Mouse (Mus musculus) gastrocnemius, adult 18-20 months (tissue): ENCODE data around the gene Hist1h3d. TPM values are rescaled to one million over a fixed set of nuclear protein-coding genes. Genes with fewer than 3 reads are reported as not detected.
"Not testable (repeated sequence)": the region's sequence is repeated elsewhere in the genome, so short reads cannot be mapped to it uniquely, and the experiment has no call there.

Experiments
- DNase-seq: peaks from one replicate; pipeline ENCODE4 v3.0.0; 2021; ENCODE audit warnings: low spot score
- total RNA-seq, 2 experiments: library from RNA; stranded (reverse); gene quantifications; 2 replicates each; pipeline ENCODE4 v1.2.3; 2021

Hist1h3d gene
- total RNA-seq, 2 experiments from 2014 or later = 3.2 to 3.7 TPM

DNA sequence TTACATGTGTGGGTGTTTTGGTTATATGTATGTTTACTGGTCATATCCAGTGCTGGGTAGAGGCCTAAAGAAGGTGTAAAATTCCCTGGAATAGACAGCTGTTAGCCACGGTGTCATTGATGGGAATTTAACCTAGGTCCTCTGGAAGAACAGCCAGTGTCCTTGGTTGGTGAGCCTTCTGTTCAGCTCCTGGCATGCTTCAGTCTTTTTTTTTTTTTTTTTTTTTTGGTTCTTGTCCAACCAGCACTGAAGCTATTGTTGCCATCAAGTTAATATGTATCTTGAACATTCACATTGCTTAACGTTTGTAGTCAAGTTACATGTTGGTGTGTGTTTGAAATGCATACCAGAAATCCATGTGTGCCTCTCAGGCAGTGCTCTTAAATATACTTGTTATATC is 11.1 kb upstream of the Hist1h3d start:
- DNase-seq = no peak

DNA sequence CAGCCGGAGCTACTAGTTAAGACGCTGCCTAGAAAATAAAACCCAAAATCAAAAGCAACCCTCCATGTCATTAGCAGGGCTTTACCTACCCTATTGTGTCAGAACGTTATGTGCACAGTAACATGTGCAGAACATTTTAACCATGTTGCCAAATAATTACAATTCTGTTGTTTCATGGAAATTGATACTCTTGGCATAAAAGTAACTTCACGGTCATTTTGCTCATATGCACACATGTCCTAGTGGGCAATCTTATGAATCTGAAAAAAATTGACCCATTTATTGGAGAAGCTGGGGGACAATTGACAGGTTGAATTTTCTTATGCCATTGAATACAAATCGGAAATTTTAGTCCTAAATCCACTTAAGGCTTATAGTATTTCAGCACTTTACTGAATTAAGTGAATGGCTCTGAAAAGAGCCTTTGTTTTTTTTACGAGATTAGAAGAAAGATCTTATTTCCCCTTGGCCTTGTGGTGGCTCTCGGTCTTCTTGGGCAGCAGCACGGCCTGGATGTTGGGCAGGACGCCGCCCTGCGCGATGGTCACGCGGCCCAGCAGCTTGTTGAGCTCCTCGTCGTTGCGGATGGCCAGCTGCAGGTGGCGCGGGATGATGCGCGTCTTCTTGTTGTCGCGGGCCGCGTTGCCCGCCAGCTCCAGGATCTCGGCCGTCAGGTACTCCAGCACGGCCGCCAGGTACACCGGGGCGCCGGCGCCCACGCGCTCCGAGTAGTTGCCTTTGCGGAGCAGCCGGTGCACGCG is 5.1 kb upstream of the Hist1h3d start:
- not testable (repeated sequence) for DNase-seq

DNA sequence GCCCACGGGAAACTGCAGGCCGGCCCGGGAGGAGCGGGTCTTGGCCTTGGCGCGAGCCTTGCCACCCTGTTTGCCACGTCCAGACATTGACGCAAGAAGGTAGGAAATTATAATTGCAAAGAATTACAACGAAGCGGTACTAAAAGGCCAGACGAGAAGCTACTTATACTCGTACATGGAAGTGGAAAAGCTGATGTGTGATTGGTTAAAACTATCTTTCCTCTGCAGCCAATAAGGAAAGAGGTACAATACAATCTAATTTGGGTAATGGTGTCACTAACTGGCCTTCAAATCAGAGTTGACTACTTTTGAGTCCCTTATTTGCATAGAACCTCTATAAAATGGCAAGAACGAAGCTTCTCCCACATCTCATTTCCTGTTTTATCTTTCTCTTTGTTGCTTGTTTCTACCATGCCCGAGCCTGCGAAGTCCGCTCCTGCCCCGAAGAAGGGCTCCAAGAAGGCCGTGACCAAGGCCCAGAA is 4.5 kb upstream of the Hist1h3d start, which contains the start of the genes Hist1h2ae and Hist1h2bg:
Hist1h2ae (minus strand) TSS at position 199 of the 482 bp plus-strand sequence.
Hist1h2bg (plus strand) TSS at position 375 of the 482 bp plus-strand sequence.
- DNase-seq = peak; percentile 52

DNA sequence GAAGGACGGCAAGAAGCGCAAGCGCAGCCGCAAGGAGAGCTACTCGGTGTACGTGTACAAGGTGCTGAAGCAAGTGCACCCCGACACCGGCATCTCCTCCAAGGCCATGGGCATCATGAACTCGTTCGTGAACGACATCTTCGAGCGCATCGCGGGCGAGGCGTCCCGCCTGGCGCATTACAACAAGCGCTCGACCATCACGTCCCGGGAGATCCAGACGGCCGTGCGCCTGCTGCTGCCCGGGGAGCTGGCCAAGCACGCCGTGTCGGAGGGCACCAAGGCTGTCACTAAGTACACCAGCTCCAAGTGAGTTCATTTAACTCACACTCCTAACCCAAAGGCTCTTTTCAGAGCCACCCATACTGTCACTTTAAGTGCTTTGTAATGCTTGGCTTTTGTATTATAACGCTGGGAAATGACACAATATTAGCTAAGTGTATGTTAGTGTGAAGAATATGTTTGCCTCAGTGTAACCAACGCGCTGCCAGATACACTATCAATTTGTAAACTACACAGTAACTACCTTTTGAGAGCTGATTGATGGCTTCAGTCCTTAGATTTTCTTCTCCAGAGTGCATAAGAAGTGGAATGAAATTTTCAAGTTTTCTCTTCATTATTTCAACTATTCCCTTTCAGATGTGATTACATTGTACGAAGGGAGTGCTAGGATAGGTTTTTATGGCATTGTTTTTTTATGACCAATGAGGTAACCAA is 3.9 kb upstream of the Hist1h3d start:
- DNase-seq = not testable (repeated sequence)

DNA sequence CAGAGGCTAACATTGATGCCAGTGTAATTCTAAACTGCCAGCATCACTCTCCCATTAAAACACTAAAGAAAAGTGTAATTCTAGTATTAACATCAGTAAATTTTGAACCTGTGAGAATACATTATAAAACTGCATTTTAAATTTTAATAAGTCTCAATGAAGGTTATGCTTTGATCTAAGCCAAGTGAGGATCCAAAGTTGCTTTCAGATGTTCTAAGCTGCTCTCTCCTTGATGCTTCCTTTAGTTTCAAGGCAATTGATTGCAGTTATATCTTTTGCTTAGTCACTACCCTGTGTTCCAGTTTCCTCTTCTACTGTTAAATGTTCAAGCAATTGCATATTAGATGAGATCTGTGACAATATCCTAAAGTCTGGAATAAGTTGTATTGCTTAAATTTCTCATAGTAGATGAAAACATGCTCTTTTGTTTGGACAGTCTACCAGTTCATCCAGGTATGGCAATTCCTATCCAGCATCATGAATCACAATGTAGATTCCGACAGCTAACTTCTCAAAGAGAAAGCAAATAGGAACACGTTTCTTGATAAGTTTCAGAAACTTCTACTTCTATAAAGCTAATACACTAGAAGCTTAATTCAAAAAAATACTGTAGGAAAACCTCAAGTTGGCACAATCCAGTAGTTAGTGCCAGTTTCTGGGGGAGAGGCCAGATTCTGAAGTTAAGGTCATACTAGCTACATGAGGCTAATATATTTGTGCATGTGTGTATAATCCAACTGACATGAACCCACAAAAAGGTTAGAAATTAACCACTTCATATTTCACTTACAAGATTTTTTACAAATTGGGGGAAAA is 3.1 kb upstream of the Hist1h3d start:
- DNase-seq = no peak

DNA sequence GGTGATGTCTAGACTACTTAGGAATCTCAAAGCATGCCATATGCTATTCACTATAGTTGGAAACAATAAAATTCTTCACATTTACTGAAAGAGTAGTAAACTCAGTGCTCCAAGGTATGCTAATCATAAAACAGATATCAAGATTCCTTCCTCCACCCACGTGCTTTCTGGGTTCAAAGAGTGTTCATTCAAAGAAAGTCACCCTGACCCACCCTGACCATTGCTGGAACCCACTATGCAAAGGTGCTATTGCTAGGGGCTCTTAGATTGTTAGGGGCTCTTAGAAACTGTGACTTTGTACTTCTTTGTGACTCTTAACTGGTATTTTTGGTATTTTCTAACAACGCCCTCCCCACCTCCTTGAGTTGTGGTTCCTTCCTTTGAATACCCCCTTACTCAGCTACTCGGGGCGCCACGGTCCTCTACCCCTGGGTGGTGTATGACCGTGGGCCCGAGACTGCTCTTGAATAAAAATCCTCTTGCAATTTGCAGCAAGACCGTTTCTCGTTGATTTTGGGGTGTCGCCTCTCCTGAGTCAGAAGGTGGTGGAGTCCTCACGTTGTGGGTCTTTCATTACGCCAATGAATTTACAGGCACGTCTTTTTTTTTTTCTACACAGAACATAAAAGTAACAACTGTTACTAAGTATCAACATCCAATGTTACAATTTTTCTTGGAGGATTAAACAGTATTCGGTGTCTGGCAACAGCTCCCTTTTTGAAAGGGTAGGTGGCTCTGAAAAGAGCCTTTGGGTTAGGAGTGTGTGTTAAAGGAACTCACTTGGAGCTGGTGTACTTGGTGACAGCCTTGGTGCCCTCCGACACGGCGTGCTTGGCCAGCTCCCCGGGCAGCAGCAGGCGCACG is 2.3 kb upstream of the Hist1h3d start:
- not testable (repeated sequence) for DNase-seq

DNA sequence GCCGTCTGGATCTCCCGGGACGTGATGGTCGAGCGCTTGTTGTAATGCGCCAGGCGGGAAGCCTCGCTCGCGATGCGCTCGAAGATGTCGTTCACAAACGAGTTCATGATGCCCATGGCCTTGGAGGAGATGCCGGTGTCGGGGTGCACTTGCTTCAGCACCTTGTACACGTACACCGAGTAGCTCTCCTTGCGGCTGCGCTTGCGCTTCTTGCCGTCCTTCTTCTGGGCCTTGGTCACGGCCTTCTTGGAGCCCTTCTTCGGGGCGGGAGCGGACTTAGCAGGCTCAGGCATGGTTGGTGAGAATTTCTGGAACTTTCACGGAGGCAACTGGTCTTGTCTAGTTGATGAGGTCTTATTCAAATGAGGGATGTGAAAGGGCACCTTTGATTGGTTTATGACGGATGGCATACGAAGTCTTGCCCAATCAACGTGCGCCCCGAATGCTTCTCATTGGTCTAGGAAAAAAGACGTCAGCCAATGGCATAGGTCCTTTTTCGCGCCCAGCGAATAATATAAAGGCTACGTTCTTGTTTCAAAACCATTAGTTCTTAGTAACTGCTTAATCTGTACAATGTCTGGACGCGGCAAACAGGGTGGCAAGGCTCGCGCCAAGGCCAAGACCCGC is 1.6 kb upstream of the Hist1h3d start, which contains the start of the genes Hist1h2bf and Hist1h2ad:
Hist1h2bf (minus strand) TSS at position 299 of the 627 bp plus-strand sequence.
Hist1h2ad (plus strand) TSS at position 484 of the 627 bp plus-strand sequence.
- peak; percentile 64 for DNase-seq

DNA sequence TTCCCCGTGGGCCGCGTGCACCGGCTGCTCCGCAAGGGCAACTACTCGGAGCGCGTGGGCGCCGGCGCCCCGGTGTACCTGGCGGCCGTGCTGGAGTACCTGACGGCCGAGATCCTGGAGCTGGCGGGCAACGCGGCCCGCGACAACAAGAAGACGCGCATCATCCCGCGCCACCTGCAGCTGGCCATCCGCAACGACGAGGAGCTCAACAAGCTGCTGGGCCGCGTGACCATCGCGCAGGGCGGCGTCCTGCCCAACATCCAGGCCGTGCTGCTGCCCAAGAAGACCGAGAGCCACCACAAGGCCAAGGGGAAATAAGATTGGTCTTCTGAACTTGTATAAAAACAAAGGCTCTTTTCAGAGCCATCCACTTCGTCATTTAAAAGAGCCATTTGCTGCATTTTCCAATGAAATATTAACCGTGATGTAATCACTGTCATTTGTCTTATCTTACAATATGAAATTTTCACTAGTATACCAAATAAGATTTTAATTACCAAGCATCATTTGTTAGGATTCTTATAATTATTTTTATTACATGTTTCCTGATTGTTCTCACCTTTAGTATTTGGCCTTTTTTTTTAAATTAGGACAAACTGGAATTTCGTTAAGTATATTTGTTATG is 905 bp upstream of the Hist1h3d start:
- DNase-seq = not testable (repeated sequence)

DNA sequence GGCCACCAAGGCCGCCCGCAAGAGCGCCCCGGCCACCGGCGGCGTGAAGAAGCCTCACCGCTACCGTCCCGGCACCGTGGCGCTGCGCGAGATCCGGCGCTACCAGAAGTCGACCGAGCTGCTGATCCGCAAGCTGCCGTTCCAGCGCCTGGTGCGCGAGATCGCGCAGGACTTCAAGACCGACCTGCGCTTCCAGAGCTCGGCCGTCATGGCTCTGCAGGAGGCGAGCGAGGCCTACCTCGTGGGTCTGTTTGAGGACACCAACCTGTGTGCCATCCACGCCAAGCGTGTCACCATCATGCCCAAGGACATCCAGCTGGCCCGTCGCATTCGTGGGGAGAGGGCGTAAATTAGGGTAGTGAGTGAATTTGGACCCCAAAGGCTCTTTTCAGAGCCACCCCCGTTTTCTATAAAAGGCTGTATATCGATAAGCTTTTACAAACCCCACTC is 326 bp downstream of the Hist1h3d start:
- not testable (repeated sequence) for DNase-seq

DNA sequence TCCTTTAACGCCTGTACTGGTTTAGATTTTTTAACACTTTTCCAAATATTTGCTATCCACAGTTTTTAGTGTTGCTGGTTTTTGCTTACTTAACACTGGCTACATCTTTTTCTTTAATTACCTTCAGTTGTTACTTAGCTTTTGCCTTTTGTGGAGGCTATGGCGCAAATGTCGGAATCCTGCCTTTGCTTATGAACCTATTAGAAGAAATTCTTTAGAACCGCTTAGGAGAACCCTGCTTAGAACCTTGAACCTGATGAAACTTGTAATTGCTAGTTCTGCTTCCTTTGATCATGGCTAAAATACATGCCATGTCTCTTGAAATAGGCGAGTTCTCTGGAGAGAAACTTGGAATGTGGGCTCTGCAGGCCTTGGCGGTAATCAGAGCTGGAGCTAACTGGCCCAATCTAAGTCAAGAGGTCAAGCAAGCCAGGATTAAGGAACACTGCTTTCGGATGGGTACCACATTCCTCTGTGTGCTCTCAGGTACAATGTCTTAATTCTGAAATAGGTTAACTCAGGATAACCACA is 853 bp downstream of the Hist1h3d start:
- no peak for DNase-seq

DNA sequence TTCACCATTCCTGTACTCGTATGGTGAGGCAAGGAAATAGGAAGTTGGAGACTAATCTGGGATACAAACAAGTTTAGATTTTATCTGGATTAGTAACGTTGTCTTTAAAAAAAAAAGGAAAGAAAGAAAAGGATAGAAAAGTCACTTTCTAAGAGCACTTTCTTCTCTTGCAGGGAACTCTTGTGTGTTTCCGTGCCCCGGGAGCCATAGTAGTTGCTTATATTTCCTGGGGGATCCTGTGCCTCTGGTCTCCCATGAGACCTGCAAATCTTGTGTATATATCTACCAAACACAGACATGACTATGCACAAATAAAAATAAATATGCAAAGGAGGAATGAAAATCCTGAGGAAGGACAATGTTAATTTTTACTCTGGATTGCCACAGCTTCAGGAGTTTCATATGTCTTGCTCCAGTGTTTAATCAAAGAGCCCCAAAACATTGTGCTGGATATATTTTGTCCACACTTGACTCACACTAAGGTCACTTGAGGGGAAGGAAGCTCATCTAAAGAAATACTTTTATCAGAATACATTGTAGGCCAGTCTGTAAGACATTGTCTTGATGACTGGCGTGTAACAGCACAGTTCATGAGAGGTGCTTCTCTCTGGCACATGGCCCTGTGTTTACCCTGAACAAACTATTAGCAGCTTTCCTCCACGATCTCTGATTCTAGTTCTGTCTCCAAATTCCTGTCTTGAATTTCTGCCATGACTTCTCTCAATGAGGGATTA is 1.5 kb downstream of the Hist1h3d start:
- no peak for DNase-seq

DNA sequence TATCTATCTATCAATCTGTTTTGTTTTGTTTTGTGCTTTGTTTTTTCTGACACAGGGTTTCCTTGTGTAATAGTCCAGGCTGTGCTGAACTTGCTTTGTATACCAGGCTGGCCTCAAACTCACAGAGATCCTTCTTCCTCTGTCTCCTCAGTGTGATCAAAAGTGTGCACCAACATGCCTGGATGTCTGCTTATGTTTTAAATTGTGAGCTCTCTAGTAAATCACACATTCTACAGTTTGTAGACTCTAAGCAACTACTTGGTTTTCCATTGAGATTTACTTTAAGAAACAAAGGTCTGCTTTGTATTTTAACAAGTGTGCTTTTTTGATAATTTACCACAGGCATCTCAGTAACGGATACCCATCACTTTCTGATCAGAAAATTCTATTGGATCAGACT is 2.3 kb downstream of the Hist1h3d start:
- DNase-seq = no peak

DNA sequence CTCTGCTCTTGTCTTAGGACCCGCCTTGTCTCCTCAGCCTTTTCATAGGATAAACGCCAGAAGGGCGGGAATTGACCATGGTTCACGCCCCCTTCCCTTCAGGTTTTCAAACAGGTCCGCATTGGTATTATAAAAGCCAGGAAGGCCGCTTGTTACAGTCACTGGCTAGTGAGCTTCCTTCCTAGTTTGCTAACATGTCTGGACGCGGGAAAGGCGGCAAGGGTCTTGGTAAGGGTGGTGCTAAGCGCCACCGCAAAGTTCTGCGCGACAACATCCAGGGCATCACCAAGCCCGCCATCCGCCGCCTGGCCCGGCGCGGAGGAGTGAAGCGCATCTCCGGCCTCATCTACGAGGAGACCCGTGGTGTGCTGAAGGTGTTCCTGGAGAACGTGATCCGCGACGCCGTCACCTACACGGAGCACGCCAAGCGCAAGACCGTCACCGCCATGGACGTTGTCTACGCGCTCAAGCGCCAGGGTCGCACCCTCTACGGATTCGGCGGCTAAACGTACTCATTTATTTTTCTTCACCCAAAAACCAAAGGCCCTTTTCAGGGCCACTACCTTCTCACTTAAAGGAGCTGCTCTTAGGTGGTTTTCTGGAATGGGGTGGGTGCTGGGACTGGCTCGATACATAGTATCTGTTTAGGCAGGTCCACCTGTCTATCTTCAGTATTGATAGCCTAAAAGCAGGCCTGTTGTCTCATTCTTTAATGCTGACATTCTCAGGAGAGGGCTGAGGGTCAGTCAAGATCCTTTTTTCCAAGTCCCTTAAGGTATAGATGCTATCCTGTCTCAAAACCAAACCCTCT is 6.0 kb downstream of the Hist1h3d start, which contains the start of gene Hist1h4d:
Hist1h4d (plus strand) TSS at position 191 of the 811 bp plus-strand sequence.
- peak; percentile 98 for DNase-seq

DNA sequence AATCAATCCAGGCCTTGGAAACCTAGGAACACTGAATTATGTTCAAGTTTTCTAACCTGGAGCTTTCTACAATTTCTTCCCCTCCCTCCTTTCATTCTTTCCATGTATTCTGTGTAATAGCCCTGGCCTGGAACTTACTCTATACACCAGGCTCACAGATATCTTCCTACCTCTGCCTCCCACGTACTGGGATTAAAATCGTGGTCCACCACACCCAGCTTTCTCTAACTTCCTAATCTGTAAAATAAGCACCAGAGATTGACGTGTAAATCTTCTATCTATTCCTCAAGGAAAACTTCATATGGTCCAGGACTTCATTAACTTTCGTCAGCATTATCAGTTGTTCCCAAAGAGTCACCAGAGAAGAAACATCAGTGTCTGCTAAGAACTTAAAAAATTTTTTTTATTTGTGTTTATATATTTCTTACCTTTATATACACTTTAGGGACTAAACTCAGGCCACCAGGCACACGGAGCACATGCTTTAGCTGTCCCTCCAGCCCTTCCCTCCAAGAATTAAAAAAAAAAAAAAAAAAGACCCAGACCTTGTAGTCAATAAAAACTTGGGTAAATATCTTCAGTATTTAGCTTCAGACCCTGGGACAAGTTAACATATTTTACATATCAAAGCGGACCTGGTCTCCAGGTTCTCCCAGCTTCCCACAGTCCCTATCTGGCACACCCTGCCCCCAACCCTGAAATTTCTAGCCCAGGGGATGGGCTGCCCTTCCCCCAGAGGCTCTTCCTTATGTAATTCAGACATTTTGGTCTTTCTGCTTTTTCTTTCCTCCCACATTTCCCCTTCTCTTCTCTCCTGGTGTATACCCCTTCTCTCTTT is 6.9 kb downstream of the Hist1h3d start:
- no peak for DNase-seq

DNA sequence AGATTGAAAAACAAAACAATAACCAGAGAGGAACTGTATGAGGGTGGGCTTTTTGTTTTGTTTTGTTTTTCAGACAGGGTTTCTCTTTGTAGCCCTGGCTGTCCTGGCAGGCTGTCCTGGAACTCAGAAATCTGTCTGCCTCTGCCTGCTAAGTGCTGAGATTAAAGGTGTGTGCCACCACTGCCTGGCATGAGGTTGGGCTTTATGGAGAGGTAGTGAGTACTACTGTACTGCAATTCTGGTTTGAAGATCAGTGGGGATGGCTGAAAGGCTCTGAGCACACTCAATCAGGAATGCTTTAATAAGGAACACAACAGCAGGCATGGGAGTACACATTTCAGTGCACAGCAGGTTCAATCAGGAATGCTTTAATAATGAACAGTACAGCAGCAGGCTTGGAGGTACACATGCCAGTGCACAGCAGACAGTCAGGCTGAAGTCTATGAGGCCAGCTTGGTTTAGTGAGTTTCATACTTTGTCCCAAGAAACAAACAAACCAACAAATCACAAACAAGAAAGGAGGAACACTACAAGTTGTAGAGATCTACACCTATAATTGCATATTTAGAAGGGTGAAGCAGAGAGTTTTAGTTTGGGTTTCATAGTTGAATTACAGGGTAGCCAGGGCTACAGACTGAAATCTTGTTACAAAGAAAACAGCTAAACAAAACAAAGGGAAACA is 8.0 kb downstream of the Hist1h3d start:
- no peak for DNase-seq

DNA sequence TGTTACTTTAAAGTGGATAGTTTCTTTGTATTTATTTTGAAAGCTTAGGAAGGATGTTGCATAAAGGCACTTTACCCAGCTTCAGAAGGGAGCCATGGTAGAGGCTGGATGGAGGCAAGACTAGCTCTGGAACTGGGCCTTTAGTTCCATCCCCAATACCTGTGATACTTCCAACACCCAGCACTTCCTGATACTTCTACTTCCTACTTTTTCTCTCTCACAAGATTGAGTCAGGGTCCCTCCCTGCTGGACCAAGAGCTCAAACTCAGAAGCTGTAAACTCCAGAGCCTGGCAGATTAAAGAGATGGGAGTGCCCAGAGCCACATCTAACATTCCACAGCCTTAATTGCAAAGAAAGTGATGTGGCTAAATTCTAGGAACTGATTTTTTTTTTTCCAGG is 8.8 kb downstream of the Hist1h3d start:
- DNase-seq = no peak
